Mouse (Mus musculus): Measurements from ENCODE around the gene Atp5s. TPM values are rescaled to one million over a fixed set of nuclear protein-coding genes. Genes with fewer than 3 reads are reported as not detected.

Atp5s gene
- total and polyA plus RNA-seq, 3 experiments, result 22.5 to 34.7 (median 31.5) TPM

- H3K4me1 ChIP-seq (ENCODE audit: control insufficient read depth, insufficient read depth, low read length), result peaks cover 2% of the 10 kb centered on the region
- TF ChIP-seq EP300 (IDR thresholded peaks at IDR 0.05; ENCODE audit: insufficient read depth, low read depth, low read length), result no peak
- no peak for TF ChIP-seq POLR2A (IDR thresholded peaks at IDR 0.05; ENCODE audit: insufficient read depth, low read depth, low read length)
- TF ChIP-seq CTCF (IDR thresholded peaks at IDR 0.05), result no peak
- intact Hi-C loops (cut with DNase I), result no loop called here
- no peak for DNase-seq
- no peak overlapping the region for H3K9ac ChIP-seq (ENCODE audit: low read depth, low read length)
- no peaks in the 10 kb centered on the region for H3K79me2 ChIP-seq (replicated peaks; ENCODE audit: control insufficient read depth, insufficient read depth, low read length)
- H3K36me3 ChIP-seq (ENCODE audit: control insufficient read depth, insufficient read depth, low read length), result no peaks in the 10 kb centered on the region
- no peaks in the 10 kb centered on the region for H3K27me3 ChIP-seq (ENCODE audit: control insufficient read depth, insufficient read depth, low read length)
- 84% methylated on average over 9 of the region's 9 CpGs for WGBS
- no peak overlapping the region for H3K27ac ChIP-seq
- H3K4me3 ChIP-seq, result no peak overlapping the region
Observed at GRCm38 (mm10) chr12:69765543-69765942, 40.8 kb downstream of the Atp5s start.

GRCm38 (mm10) chr12:69766185-69766904, 41.6 kb downstream of the Atp5s start:
- no peak for DNase-seq
- no peak overlapping the region for H3K4me3 ChIP-seq
- H3K4me1 ChIP-seq (ENCODE audit: control insufficient read depth, insufficient read depth, low read length), result peaks cover 2% of the 10 kb centered on the region
- 80% methylated on average over 10 of the region's 10 CpGs for whole genome bisulfite sequencing
- H3K9ac ChIP-seq (ENCODE audit: low read depth, low read length), result no peak overlapping the region
- H3K27me3 ChIP-seq (ENCODE audit: control insufficient read depth, insufficient read depth, low read length), result no peaks in the 10 kb centered on the region
- H3K27ac ChIP-seq, result no peak overlapping the region
- H3K79me2 ChIP-seq (replicated peaks; ENCODE audit: control insufficient read depth, insufficient read depth, low read length), result no peaks in the 10 kb centered on the region
- no peaks in the 10 kb centered on the region for H3K36me3 ChIP-seq (ENCODE audit: control insufficient read depth, insufficient read depth, low read length)
- no peak for TF ChIP-seq EP300 (IDR thresholded peaks at IDR 0.05; ENCODE audit: insufficient read depth, low read depth, low read length)
- TF ChIP-seq CTCF (IDR thresholded peaks at IDR 0.05), result no peak
- TF ChIP-seq POLR2A (IDR thresholded peaks at IDR 0.05; ENCODE audit: insufficient read depth, low read depth, low read length), result no peak
- intact Hi-C loops (cut with DNase I), result no loop called here

- Histone ChIP-seq H3K27ac (no peak overlapping the region), H3K27me3 (ENCODE audit: control insufficient read depth, insufficient read depth, low read length) (no peaks in the 10 kb centered on the region), H3K9ac (ENCODE audit: low read depth, low read length) (no peak overlapping the region), H3K36me3 (ENCODE audit: control insufficient read depth, insufficient read depth, low read length) (no peaks in the 10 kb centered on the region; the same call in 1 of the 2 replicates), H3K4me1 (ENCODE audit: control insufficient read depth, insufficient read depth, low read length) (peaks cover 2% of the 10 kb centered on the region), H3K79me2 (replicated peaks; ENCODE audit: control insufficient read depth, insufficient read depth, low read length) (no peaks in the 10 kb centered on the region), H3K4me3 (no peak overlapping the region)
- no peak for DNase-seq
- intact Hi-C loops (cut with DNase I), result no loop called here
- no peak for TF ChIP-seq CTCF (IDR thresholded peaks at IDR 0.05)
- TF ChIP-seq EP300 (IDR thresholded peaks at IDR 0.05; ENCODE audit: insufficient read depth, low read depth, low read length), result no peak
- TF ChIP-seq POLR2A (IDR thresholded peaks at IDR 0.05; ENCODE audit: insufficient read depth, low read depth, low read length), result no peak
- WGBS, result 53% methylated on average over 9 of the region's 9 CpGs
Observed at GRCm38 (mm10) chr12:69767476-69768258, 42.9 kb downstream of the Atp5s start.

GRCm38 (mm10) chr12:69768841-69769240, 44.1 kb downstream of the Atp5s start:
- WGBS, result 89% methylated on average over 2 of the region's 2 CpGs
- Histone ChIP-seq H3K27ac (no peak overlapping the region), H3K36me3 (ENCODE audit: control insufficient read depth, insufficient read depth, low read length) (no peaks in the 10 kb centered on the region; the same call in 1 of the 2 replicates), H3K4me1 (ENCODE audit: control insufficient read depth, insufficient read depth, low read length) (peaks cover 2% of the 10 kb centered on the region), H3K9ac (ENCODE audit: low read depth, low read length) (no peak overlapping the region), H3K79me2 (replicated peaks; ENCODE audit: control insufficient read depth, insufficient read depth, low read length) (no peaks in the 10 kb centered on the region), H3K27me3 (ENCODE audit: control insufficient read depth, insufficient read depth, low read length) (no peaks in the 10 kb centered on the region), H3K4me3 (no peak overlapping the region)
- DNase-seq, result no peak
- intact Hi-C loops (cut with DNase I), result no loop called here
- TF ChIP-seq EP300 (IDR thresholded peaks at IDR 0.05; ENCODE audit: insufficient read depth, low read depth, low read length) (no peak), POLR2A (IDR thresholded peaks at IDR 0.05; ENCODE audit: insufficient read depth, low read depth, low read length) (no peak), CTCF (IDR thresholded peaks at IDR 0.05) (no peak)

GRCm38 (mm10) chr12:69776607-69777340, 52.0 kb downstream of the Atp5s start:
- 49% methylated on average over 11 of the region's 11 CpGs for WGBS
- no peaks in the 10 kb centered on the region for H3K79me2 ChIP-seq (replicated peaks; ENCODE audit: control insufficient read depth, insufficient read depth, low read length)
- no peak overlapping the region for H3K4me3 ChIP-seq
- TF ChIP-seq CTCF (IDR thresholded peaks at IDR 0.05), result no peak
- DNase-seq, result no peak
- H3K27me3 ChIP-seq (ENCODE audit: control insufficient read depth, insufficient read depth, low read length), result no peaks in the 10 kb centered on the region
- peaks cover 2% of the 10 kb centered on the region; the same call in 1 of the 2 replicates for H3K4me1 ChIP-seq (ENCODE audit: control insufficient read depth, insufficient read depth, low read length)
- intact Hi-C loops (cut with DNase I), result no loop called here
- no peak overlapping the region for H3K27ac ChIP-seq
- no peak overlapping the region for H3K9ac ChIP-seq (ENCODE audit: low read depth, low read length)
- H3K36me3 ChIP-seq (ENCODE audit: control insufficient read depth, insufficient read depth, low read length), result no peaks in the 10 kb centered on the region; the same call in 1 of the 2 replicates

Data from heart, adult 2 months (tissue).